Mouse (Mus musculus) WW6 (cell line): ENCODE data around the gene Kiss1r.
A peak's percentile ranks its signal among the peaks of the same experiment; 100 is the strongest.
"Not testable (repeated sequence)": the region's sequence is repeated elsewhere in the genome, so short reads cannot be mapped to it uniquely, and the experiment has no call there.

Experiments
- DNase-seq: peaks from one replicate; pipeline ENCODE4 v3.0.0-alpha.2; 2013; ENCODE audit warnings: low read depth, low spot score

Kiss1r gene

DNA sequence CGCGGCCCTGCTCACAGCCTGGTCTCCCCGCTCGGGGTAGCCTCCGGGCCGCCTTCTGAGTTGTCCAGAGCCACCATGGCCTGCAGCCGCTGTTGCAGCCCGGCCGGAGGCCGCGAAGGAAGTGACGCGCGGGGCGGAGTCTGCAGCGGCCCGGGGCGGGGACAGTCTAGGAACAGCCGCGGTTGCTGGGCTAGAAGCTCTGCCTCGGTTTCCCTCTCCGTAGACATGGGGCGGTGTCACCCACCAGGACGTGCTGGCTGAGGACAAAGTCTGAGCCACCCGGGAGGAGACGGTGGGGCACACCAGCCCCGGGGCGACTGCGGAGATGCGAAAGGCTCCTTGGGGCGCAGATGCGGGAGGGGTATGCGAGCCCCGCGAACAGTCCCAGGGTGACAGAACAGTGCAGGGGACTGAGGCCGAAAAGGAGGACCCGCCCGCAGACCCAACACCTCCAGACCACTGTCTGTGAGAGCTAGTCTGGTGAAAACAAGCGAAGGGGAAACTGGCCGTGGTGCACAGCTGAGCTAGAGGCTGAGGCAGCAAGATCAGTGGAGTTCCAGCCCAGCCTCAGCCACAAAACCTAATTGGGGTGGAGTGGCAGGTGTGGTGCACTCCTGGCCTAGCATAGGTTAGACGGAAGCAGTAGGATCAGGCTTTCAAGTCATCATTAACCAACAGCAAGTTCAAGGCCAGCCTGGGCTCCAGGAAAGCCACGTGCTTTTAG lies at the start of gene Kiss1r:
Gene Kiss1r (plus strand): TSS at position 164 of the 724 bp plus-strand sequence.
- DNase-seq = no peak

DNA sequence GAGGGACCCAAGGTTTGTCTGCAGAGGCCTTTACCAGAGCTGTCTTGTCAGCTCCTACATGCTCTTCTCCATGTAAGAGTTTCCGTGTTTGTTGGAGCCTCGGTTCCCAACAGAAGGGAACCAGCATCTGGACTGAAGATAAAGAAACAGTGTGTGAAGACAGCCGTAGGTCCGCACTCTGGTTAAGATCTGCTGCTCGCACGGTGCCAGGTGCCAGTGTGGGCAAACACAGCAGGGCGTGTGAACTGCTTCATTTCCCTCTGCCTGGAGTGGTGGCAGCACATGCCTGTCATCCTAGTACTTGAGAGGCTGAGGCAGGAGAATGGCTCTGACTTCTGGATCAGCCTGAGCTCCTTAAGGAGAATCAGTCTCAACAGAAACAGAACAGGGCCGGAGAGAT lies 44.9 kb upstream of the Kiss1r start:
- DNase-seq = no peak

DNA sequence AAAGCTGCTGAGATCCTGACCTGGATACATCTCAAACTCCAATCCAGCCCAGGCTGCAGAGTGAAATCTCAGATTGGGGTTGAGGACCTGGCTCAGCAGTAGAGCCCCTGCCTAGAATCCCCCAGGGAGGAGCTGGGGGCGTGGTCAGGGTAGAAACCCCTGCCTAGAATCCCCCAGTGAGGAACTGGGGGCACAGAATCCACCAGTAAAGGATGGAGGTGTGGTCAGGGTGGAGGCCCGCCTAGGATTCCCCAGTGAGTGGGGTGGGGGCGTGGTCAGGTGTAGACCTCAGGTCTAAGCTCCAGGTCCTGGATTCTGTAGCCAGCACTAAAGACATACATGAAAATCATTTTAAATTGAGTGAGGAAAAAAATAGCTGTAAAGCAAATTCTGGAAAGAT lies 43.9 kb upstream of the Kiss1r start:
- DNase-seq = no peak

DNA sequence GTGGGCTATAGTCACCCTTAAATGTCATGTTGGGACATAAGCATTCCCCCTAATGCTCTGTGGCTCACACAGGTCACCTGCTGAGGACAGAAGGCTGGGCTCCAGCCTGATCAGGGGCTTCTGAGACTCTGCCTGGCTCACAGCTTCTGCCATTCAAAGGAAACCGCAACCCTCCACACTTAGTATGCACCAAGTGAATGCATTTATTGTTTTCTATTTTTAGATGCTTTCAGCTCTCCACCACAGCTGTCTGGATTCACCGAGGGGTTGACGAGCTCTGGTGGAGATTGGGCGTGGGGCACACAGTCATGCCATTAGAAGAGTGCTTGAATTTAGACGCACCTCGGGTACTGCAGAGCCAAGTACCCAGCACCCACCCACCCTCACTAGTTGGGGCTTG lies 43.5 kb upstream of the Kiss1r start:
- no peak for DNase-seq

DNA sequence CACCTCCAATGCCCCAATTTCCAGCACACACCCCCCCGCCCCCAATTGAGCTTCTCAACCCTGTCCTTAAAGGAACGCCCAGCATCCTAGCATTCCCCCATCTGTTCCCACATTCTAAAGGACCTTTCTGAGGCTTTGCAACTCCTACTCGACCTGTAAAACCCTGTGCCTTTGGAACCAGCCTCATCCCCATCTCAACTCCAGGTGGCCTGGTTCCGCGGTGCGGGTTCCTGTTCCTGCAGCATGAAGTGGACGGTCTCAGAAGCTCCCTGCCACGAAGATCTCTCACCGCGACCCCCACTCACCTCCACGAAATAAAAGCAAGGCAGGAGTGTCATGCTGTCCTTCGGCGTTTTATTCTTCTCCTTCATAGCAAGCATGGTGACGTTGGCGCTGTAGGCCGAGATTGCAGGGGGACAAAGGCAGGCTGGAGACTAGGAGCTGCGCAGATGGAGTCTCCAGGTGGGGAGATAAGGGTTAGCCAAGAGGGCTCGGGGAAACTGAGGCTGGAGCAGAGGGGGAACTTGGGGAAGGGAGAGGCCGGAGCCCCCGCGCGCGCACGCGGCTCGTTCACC lies 43.0 kb upstream of the Kiss1r start:
- no peak for DNase-seq

DNA sequence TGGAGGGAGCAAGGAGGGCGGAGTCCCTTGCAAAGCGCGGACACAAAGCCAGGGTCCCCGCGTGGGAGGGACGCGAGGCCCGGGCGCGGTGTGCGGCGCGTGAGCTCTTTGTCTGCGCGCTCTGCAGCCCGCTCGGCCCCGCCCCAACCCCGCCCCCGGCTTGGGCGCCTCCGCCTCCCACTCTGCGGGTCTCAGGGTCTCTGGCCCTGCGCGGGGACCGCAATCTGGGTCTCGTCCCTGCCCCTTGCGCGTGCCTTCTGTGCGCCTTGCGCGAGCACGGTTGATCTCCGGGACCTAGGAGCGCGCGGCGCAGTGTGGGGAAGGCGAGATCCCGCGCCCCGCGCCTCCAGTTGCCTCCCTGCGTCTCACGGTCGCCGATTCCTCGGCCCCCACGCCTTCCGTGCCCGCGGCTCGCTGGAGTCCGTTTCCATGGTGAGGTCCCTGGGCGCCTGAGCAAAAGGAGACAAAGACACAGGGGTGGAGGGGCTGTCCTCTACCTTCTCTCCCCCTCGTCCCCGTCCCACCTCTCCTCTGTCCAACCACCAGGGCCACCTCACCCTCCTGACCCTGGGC lies 42.4 kb upstream of the Kiss1r start, which contains the start of the genes Prtn3 and Plppr3:
Gene Prtn3 (plus strand): TSS at position 187 of the 573 bp plus-strand sequence.
Gene Plppr3 (minus strand): TSS at position 345 of the 573 bp plus-strand sequence.
- no peak for DNase-seq

DNA sequence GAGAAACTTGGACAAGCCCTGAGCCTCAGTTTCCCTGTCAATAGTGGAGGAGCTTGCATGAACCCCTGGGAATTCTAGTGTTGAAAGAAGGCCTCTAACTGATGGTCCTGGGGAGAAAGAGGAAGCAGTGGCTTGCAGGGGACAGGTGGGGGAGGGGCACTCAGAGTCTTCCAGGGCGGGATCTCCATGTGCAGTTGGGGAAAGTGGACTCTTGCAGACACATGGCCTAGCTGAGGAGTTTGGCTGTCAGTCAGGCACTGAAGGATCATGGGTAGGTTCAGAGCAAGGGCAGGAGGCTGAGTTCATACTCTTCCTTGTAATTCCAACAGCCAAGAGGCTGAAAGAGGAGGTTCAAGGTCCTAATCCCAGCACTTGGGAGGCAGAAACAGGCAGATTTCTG lies 39.6 kb upstream of the Kiss1r start:
- no peak for DNase-seq

DNA sequence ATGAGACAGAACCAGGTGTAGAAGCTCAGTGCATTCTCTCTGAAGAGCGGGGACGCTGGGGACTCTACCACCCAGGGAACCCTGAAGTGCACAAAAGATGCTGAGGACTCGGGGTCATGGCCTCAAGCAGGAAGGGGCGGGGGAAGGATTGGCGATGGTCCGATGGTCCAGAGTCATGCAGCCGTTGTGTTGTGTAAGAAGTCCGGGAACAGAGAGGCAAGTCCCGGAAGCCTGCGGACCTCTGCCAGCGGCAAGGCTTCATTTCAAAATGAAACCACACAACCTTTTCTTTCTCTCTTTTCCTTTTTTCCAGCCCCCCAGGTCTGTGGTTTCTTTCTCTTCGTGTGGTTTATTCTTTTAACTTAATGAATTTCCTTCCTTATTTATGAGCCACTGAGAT lies 39.0 kb upstream of the Kiss1r start:
- no peak for DNase-seq

DNA sequence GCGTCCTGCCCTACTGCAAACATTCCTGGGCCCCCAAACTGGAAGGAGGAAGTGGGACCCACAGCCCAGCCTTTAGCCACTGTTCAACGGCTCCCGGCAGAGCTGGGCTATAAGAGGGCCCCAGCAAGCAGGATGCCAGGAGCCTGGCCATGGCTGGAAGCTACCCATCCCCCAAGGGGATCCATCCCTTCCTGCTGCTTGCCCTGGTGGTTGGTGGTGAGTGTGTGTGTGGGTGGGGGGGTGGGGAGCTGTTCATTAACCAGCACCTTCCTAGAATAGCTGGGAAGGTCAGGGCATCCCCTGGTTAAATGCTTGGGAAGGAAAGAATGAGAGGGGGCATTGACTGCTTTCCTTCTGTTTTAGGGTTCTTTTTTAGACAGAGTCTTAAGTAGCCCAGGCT lies 37.2 kb upstream of the Kiss1r start:
- no peak for DNase-seq

DNA sequence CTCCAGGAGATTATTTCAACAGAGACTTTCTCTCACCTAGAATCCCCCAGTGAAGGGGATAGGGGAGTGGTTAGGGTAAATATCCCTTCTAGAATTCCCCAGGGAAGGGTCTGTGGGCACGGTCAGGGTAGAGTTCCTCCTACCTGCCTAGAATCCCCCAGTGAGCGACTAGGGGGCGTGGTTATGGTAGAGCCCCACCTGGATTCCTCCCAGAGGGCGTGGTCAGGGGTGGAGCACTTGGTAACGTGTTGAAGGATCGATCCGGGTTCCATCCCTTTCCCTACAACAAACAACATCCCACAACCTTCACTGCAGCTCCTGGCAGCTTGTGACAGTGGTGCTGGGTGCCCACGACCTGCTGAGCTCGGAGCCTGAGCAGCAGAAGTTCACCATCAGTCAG lies 36.0 kb upstream of the Kiss1r start:
- peak; percentile 49 for DNase-seq

DNA sequence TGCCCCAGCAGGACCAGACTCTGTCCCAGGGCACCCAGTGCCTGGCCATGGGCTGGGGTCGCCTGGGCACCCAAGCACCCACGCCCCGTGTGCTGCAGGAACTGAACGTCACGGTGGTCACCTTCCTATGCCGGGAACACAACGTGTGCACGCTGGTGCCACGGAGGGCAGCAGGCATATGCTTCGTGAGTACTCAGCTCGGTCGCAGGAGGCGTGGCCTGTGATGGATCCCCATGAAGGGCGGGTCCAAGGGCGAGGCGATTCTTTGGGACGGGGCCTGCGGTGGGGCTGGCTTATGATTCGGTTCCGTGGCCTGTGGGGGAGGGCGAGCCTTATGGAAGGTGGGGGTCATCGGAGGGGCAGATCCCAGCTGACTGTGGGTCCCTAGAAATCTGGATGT lies 34.8 kb upstream of the Kiss1r start:
- no peak for DNase-seq

DNA sequence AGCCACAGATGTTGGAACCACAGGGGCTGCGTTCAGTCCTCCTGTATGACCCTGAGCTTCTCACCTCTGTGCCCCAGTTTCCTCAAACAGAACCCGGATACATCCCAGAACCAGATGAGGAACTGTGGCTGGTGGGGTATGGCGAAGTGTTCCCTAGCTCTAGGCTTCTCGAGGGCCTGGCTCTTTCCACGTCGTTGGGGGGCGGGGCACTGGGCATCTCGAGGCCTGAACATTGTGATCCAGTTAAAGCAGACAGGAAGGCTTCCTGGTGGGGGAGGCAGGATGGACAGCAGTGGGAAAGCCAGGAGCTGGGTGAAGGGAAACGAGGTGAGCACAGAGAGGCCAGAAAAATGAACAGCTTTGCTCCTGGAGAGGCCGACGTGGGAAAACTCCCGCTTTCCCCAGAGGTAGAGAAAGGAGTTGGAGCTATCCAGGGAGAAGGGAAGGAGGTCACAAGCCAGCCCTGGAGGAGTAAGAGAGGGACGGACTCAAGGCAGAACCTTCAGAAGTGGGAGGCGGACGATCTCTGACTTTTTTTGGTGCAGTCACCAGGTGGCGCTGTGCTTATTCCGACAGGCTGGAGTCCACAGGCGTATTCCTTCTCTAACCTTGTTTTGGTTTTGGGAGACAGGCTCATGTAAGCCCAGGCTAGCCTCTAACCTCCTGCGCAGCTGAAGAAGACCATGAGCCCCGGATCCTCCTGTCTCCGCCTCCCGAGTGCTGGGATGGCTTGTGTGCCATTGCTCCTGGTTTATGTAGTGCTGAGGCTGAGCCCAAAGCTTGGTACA lies 33.3 kb upstream of the Kiss1r start:
- DNase-seq = peak; percentile 52

DNA sequence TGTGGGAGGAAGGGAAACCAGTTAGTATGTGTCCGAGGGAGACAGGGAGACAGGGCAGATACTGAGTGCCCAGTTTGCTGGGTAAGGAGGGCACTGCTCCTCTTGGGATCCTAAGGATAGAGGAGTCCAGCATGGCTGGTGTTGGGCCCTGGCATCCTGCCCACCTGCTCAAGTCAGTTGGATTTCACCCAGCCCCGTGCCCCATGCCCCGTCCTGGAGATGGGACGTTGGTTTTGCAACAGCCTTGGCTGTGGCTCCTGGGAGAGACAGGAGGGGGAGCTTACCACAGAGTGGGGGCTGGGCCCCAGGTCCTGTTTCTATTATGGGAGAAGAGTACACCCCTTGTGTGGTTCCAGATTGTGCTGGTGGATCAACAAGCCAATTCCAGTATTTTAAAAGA lies 32.3 kb upstream of the Kiss1r start:
- no peak for DNase-seq

DNA sequence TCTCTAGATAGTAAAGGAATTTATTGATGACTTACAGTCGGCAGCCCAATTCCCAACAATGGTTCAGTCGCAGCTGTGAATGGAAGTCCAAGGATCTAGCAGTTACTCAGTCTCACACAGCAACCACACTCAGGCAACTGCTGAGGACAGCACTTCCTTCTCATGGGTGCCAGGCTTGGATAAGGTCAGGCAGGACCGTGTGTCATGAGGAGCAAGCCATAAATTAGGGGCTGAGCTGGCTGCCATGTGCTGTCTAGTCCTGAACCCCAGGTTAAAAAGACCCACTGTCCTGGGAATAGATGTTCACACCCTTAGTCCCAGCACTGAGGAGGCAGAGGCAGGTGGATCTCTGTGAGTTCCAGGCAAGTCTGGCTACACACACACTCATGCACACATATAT lies 31.8 kb upstream of the Kiss1r start:
- DNase-seq = not testable (repeated sequence)

DNA sequence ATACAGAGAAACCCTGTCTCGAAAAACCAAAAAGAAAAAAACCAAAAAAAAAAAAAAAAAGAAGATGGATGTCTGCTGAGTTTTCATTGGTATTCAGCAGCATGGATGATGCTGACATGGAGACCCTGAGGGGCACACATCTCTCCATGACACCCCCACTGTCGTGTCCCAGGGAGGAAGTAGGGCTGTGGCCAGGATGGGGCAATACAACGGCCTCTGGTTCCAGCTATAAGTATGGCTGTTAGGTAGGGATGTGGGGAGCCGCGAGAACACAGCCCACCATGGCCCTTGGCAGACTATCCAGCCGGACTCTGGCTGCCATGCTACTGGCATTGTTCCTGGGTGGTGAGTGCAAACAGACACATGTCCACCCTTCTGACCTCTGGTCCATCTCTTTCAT lies 30.7 kb upstream of the Kiss1r start, which contains the start of gene Elane:
Gene Elane (plus strand): TSS at position 194 of the 400 bp plus-strand sequence.
- DNase-seq = no peak

DNA sequence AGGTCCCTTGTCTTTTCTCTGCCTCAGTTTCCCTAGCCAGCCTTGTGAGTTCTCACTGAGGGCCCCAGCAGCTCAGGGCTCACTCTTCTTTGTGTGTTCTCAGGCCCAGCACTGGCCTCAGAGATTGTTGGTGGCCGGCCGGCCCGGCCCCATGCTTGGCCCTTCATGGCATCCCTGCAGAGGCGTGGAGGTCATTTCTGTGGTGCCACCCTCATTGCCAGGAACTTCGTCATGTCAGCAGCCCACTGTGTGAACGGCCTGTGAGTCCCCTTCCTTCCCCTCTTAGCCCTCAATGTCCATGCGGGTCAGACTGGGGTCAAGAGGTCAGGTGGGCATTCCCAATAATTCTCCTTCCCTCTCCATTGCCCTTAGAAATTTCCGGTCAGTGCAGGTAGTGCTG lies 30.2 kb upstream of the Kiss1r start:
- no peak for DNase-seq

DNA sequence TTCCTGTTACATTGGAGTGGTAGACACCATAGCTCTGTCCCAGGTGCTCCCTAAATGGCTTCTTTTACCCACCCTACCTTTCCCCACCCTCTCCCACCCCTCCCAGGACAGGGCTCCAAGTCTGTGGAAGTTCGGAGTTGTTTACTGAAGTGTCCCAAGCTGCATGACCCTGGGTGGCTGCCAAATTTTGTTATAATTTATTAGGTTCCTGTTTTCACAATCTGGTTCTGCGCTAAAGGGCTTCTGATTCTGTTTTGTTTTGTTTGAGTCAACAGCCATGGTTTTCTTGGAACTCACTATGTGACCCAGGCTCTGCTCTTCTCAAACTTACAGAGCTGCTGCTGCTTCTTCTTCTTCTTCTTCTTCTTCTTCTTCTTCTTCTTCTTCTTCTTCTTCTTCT lies 27.4 kb upstream of the Kiss1r start:
- DNase-seq = no peak

DNA sequence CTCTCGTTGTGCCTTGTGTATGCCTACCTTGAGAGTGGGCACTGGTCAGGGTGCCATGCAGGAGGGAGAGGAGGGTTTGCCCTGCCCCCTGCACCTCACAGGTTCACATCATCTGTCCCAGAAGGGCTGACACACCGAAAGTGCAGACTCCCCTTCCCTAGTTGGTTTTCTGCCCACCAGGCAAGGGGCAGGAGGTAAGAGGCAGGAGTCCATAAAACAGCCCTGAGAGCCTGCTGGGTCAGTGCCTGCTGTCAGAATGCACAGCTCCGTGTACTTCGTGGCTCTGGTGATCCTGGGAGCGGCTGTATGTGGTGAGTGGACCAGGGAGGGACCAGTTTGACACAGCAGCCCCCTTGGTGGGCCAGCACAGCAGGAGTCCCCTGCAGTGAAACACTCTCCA lies 26.1 kb upstream of the Kiss1r start, which contains the start of gene Cfd:
Gene Cfd (plus strand): TSS at position 184 of the 400 bp plus-strand sequence.
- DNase-seq = no peak

DNA sequence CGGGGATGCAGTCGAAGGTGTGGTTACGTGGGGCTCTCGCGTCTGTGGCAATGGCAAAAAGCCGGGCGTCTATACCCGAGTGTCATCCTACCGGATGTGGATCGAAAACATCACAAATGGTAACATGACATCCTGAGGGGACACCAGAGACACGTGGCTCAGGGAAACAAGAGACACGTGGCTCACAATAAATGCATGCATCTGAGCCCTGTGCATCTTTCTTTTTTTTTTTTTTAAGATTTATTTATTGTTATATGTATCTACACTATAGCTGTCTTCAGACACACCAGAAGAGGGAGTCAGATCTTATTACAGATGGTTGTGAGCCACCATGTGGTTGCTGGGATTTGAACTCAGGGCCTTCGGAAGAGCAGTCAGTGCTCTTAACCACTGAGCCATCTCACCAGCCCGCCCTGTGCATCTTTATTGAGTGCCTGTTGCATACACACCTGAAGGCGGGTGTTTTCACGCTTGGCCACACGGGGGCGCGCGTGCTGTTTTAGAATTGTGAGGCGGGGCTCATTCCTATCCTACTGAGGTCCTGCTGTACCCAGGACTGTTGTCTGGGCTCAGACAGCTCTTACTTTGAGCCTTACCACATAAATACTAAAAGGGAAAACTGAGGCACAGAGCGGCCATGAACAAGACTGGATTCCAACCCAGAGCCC lies 24.2 kb upstream of the Kiss1r start:
- DNase-seq = peak; percentile 66

DNA sequence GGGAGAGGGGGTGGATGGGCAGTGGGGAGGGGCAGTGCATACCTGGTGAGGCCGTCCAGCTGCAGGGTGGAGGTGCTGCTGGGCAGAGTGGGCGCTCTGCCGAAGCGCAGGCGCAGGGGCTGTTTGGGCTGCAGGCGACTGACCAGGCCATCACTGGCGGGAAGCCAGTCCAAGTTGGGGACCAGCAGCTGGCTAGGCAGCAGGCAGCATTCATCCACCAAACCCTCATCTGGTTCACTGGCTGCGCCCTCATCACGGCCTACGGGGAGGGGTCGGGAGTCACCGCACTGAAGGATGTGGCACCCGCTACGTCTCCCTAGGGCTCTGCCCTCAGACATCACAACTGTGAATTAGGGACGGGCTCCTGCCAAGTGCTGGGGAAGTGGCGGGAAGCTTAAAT lies 20.5 kb upstream of the Kiss1r start:
- no peak for DNase-seq

DNA sequence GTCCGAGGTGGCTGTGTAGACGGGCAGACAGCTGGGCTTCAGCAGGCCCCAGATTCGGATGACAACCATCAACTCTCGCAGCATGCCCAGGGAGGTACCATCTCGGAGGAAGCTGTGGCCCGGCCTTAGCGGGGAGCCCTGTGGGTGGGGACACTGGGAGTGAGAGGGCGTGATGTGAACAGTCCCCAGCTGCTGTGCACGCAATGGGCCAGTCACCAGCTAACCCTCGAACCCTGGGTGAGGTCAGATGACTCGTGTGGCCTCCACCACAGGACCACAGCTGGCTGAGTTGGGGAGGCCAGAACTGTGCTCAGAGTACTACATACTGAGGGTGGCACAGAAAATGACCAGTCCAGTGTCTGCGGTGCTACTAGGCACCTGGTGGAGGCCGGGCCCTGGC lies 20.0 kb upstream of the Kiss1r start:
- DNase-seq = no peak
